Mouse (Mus musculus) MEL (cell line): Measurements from ENCODE around the gene Cflar. TPM values are rescaled to one million over a fixed set of nuclear protein-coding genes. Genes with fewer than 3 reads are reported as not detected.

ENCODE experiments used
- DNase-seq: peaks from one replicate; pipeline ENCODE4 v3.0.0; 2011; ENCODE audit warnings: low read depth, low spot score
- H3K27ac ChIP-seq: 2 replicates; pipeline ENCODE4 v1.5.1; 2012; ENCODE audit warnings: low read depth, mild to moderate bottlenecking, control low read depth, low read length, moderate library complexity; ENCODE audit not compliant: control insufficient read depth
- H3K27me3 ChIP-seq, 2 experiments: fragments of 150-350 bp in 1 of 2; sonication (generic) in 1 of 2; 2 replicates each; pipeline ENCODE4 v1.6.1; 2012; ENCODE audit warnings: low read length in 2 of 2, mild to moderate bottlenecking in 2 of 2, improper control_type of control experiment in 1 of 2, moderate library complexity in 1 of 2; ENCODE audit not compliant: insufficient read depth in 2 of 2, control insufficient read depth in 1 of 2
- H3K36me3 ChIP-seq, 2 experiments: 2 replicates each; pipeline ENCODE4 v1.6.1; 2012 to 2014; ENCODE audit warnings: low read length in 2 of 2, improper control_type of control experiment in 1 of 2, inconsistent platforms in 1 of 2, mild to moderate bottlenecking in 1 of 2; ENCODE audit not compliant: insufficient read depth in 2 of 2, control insufficient read depth in 1 of 2
- H3K4me1 ChIP-seq, 2 experiments: fragments of 150-350 bp in 1 of 2; sonication (generic) in 1 of 2; 2 replicates each; pipeline ENCODE4 v1.6.1; 2012; ENCODE audit warnings: low read length in 2 of 2, improper control_type of control experiment in 1 of 2, mild to moderate bottlenecking in 1 of 2; ENCODE audit not compliant: insufficient read depth in 2 of 2, control insufficient read depth in 1 of 2
- H3K4me3 ChIP-seq, 2 experiments: fragments of 150-350 bp in 1 of 2; sonication (generic) in 1 of 2; 2 replicates each; pipeline ENCODE4 v1.5.1; 2012; ENCODE audit warnings: low read depth in 2 of 2, low read length in 2 of 2, mild to moderate bottlenecking in 2 of 2, moderate library complexity in 2 of 2, control low read depth in 1 of 2, improper control_type of control experiment in 1 of 2; ENCODE audit not compliant: control insufficient read depth in 1 of 2, insufficient read depth in 1 of 2
- H3K79me2 ChIP-seq: 2 replicates; pipeline ENCODE4 v1.6.1; 2012; ENCODE audit warnings: mild to moderate bottlenecking, low read length, moderate library complexity; ENCODE audit not compliant: control insufficient read depth, poor library complexity, insufficient read depth
- H3K9ac ChIP-seq: 2 replicates; pipeline ENCODE4 v1.6.1; 2012; ENCODE audit warnings: low read depth, mild to moderate bottlenecking, control low read depth, low read length, moderate library complexity; ENCODE audit not compliant: control insufficient read depth, poor library complexity, severe bottlenecking
- H3K9me3 ChIP-seq: fragments of 150-350 bp; sonication (generic); replicated peaks from 2 replicates; pipeline ENCODE4 v1.6.1; 2012; ENCODE audit warnings: mild to moderate bottlenecking, low read length, improper control_type of control experiment, moderate library complexity; ENCODE audit not compliant: insufficient read depth
- CHD1 ChIP-seq: IDR thresholded peaks from 2 replicates; pipeline ENCODE4 v1.6.1; 2012; ENCODE audit warnings: low read depth, mild to moderate bottlenecking, inconsistent platforms, low read length, improper control_type of control experiment
- CHD2 ChIP-seq: IDR thresholded peaks from 2 replicates; pipeline ENCODE4 v1.6.1; 2011; ENCODE audit warnings: low read length, improper control_type of control experiment
- CTCF ChIP-seq, 3 experiments: IDR thresholded peaks in 2 of 3; conservative IDR thresholded peaks in 1 of 3; 2 replicates each; pipeline ENCODE4 v1.5.1; 2011 to 2012; ENCODE audit warnings: low read length in 3 of 3, low read depth in 2 of 3, mild to moderate bottlenecking in 2 of 3, improper control_type of control experiment in 1 of 3, inconsistent platforms in 1 of 3, mixed read lengths in 1 of 3, moderate library complexity in 1 of 3; ENCODE audit not compliant: control insufficient read depth in 1 of 3, insufficient read depth in 1 of 3, poor library complexity in 1 of 3, severe bottlenecking in 1 of 3
- E2F4 ChIP-seq: IDR thresholded peaks from 2 replicates; pipeline ENCODE4 v1.6.1; 2011; ENCODE audit warnings: low read depth, low read length, improper control_type of control experiment, borderline replicate concordance
- ELF1 ChIP-seq: IDR thresholded peaks from 2 replicates; pipeline ENCODE4 v1.6.1; 2014; ENCODE audit warnings: low read depth, mild to moderate bottlenecking, inconsistent platforms, low read length, improper control_type of control experiment, moderate library complexity
- GATA1 ChIP-seq: IDR thresholded peaks from 2 replicates; pipeline ENCODE4 v1.6.1; 2011; ENCODE audit warnings: low read depth, low read length, improper control_type of control experiment
- JUND ChIP-seq: IDR thresholded peaks from 2 replicates; pipeline ENCODE4 v1.6.1; 2011; ENCODE audit warnings: low read depth, mild to moderate bottlenecking, improper control_type of control experiment, low read length
- KAT2A ChIP-seq: conservative IDR thresholded peaks from 2 replicates; pipeline ENCODE4 v1.6.1; 2012; ENCODE audit warnings: low read depth, low read length, improper control_type of control experiment, inconsistent platforms
- MAZ ChIP-seq: IDR thresholded peaks from 2 replicates; pipeline ENCODE4 v1.6.1; 2012; ENCODE audit warnings: low read depth, mild to moderate bottlenecking, inconsistent platforms, low read length, improper control_type of control experiment
- MXI1 ChIP-seq: IDR thresholded peaks from 2 replicates; pipeline ENCODE4 v1.6.1; 2011; ENCODE audit warnings: mild to moderate bottlenecking, low read depth, low read length, improper control_type of control experiment
- NRF1 ChIP-seq: IDR thresholded peaks from 2 replicates; pipeline ENCODE4 v1.6.1; 2014; ENCODE audit warnings: low read depth, mild to moderate bottlenecking, inconsistent platforms, low read length, improper control_type of control experiment, moderate library complexity; ENCODE audit not compliant: poor library complexity, insufficient read depth, severe bottlenecking
- POLR2A ChIP-seq, 2 experiments: IDR thresholded peaks; 2 replicates each; pipeline ENCODE4 v1.6.1; 2011 to 2012; ENCODE audit warnings: low read length in 2 of 2, mild to moderate bottlenecking in 2 of 2, control low read depth in 1 of 2, improper control_type of control experiment in 1 of 2, low read depth in 1 of 2, moderate library complexity in 1 of 2; ENCODE audit not compliant: control insufficient read depth in 1 of 2, insufficient read depth in 1 of 2, poor library complexity in 1 of 2
- RAD21 ChIP-seq: IDR thresholded peaks from 2 replicates; pipeline ENCODE4 v1.6.1; 2011; ENCODE audit warnings: mild to moderate bottlenecking, low read depth, low read length, improper control_type of control experiment
- SMC3 ChIP-seq: IDR thresholded peaks from 2 replicates; pipeline ENCODE4 v1.6.1; 2011; ENCODE audit warnings: low read depth, low read length, improper control_type of control experiment
- TAL1 ChIP-seq: IDR thresholded peaks from 2 replicates; pipeline ENCODE4 v1.6.1; 2012; ENCODE audit warnings: mild to moderate bottlenecking, inconsistent platforms, low read length, moderate library complexity, mixed read lengths
- UBTF ChIP-seq: IDR thresholded peaks from 2 replicates; pipeline ENCODE4 v1.6.1; 2012; ENCODE audit warnings: low read depth, mild to moderate bottlenecking, inconsistent platforms, low read length, improper control_type of control experiment, moderate library complexity, borderline replicate concordance; ENCODE audit not compliant: insufficient read depth
- USF1 ChIP-seq: IDR thresholded peaks from 2 replicates; pipeline ENCODE4 v1.6.1; 2014; ENCODE audit warnings: low read depth, mild to moderate bottlenecking, inconsistent platforms, low read length, improper control_type of control experiment, moderate library complexity
- ZC3H11A ChIP-seq: IDR thresholded peaks from 2 replicates; pipeline ENCODE4 v1.6.1; 2012; ENCODE audit warnings: low read depth, mild to moderate bottlenecking, inconsistent platforms, low read length, improper control_type of control experiment
- ZNF384 ChIP-seq: IDR thresholded peaks from 2 replicates; pipeline ENCODE4 v1.6.1; 2012; ENCODE audit warnings: low read depth, mild to moderate bottlenecking, inconsistent platforms, low read length, improper control_type of control experiment
- polyA plus RNA-seq, 2 experiments: library from polyadenylated mRNA; stranded (reverse) in 1 of 2; unstranded in 1 of 2; fragments of >175 nt in 1 of 2; fragments of >200 nt in 1 of 2; gene quantifications; 2 replicates each; pipeline versions ENCODE4 v1.2.1 to v1.2.4; 2012; ENCODE audit warnings: low replicate concordance in 2 of 2, low read depth in 1 of 2; ENCODE audit not compliant: insufficient read length in 2 of 2, insufficient read depth in 1 of 2, missing spikeins in 1 of 2
- total RNA-seq: library from RNA; depleted of rRNA; stranded (reverse); fragments of 300-350 nt; gene quantifications from 2 replicates; pipeline ENCODE4 v1.2.3, GENCODE M21; 2012

Gene Cflar
- total and polyA plus RNA-seq, 3 experiments: 13.1 to 13.2 TPM; not detected in 1

- TF ChIP-seq CHD1: no peak
- no peak; the same call in 1 of the 2 replicates for TF ChIP-seq ELF1
- peak; percentile 86 for TF ChIP-seq TAL1
- peak; percentile 91 for TF ChIP-seq MXI1
- TF ChIP-seq POLR2A (IDR thresholded peaks at IDR 0.05; ENCODE audit: control insufficient read depth in 1 of 2, insufficient read depth in 1 of 2, low read depth in 1 of 2, low read length in 2 of 2, poor library complexity in 1 of 2): peak in 1 of 2 experiments; percentile 48; a peak in 1 of 4 replicates
- TF ChIP-seq JUND: no peak
- peak; percentile 85 for TF ChIP-seq USF1
- TF ChIP-seq NRF1: no peak
These were observed 31.9 kb downstream of the Cflar start (continued) for GRCm38 (mm10) chr1:58743252-58743651.

- H3K9me3 ChIP-seq: no peaks in the 10 kb centered on the region
- H3K9ac ChIP-seq: no peak overlapping the region
- peak overlapping the region; percentile 31; the same call in 1 of the 2 replicates for H3K27ac ChIP-seq
- no peak for DNase-seq
- peaks cover 0 to 25% of the 10 kb centered on the region in 2 experiments; a peak in 2 of 4 replicates for H3K36me3 ChIP-seq
- H3K4me1 ChIP-seq: peaks cover 9 to 25% of the 10 kb centered on the region in 2 experiments
- no peaks in the 10 kb centered on the region for H3K27me3 ChIP-seq
- H3K4me3 ChIP-seq: no peak overlapping the region
- H3K79me2 ChIP-seq: no peaks in the 10 kb centered on the region
- no peak for TF ChIP-seq ZC3H11A
- TF ChIP-seq, all 39 proteins: peak for 0
These were observed 33.3 kb downstream of the Cflar start for GRCm38 (mm10) chr1:58744645-58745044.

DNA sequence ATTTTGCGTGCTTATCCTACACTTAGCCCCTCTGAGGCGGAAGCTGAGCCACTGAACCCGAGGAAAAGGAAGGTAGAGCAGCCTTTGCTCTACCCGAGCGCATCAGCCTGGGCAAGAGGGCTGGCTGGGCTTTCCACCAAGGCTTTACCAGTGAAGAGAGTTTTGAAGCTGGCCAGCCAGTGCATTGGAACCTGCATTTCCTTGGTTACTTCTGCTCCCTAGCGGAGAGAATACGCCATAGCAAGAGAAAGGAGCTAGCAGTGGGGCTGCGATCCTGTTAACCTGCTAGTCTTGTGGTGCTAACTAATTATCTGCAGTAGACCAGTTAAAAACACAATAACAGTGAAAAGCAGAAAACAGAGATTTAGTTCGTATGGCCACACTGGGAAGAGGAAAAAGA lies 35.6 kb downstream of the Cflar start:
- Histone ChIP-seq H3K36me3 (peaks cover 0 to 21% of the 10 kb centered on the region in 2 experiments; a peak in 2 of 4 replicates), H3K4me3 (no peak overlapping the region), H3K9ac (no peak overlapping the region), H3K27me3 (no peaks in the 10 kb centered on the region), H3K79me2 (no peaks in the 10 kb centered on the region), H3K9me3 (no peaks in the 10 kb centered on the region), H3K4me1 (peaks cover 9 to 21% of the 10 kb centered on the region in 2 experiments), H3K27ac (no peak overlapping the region)
- DNase-seq: peak; percentile 74
- peak; percentile 40 to 85 (median 59) for TF ChIP-seq CTCF (IDR thresholded peaks at IDR 0.05 in 2 of 3, conservative IDR thresholded peaks at IDR 0.05 in 1 of 3; ENCODE audit: control insufficient read depth in 1 of 3, insufficient read depth in 1 of 3, low read depth in 2 of 3, low read length in 3 of 3, poor library complexity in 1 of 3, severe bottlenecking in 1 of 3)
- TF ChIP-seq KAT2A: no peak
- TF ChIP-seq SMC3: peak; percentile 79
- TF ChIP-seq ZC3H11A: peak; percentile 72
- peak; percentile 92 for TF ChIP-seq RAD21

DNA sequence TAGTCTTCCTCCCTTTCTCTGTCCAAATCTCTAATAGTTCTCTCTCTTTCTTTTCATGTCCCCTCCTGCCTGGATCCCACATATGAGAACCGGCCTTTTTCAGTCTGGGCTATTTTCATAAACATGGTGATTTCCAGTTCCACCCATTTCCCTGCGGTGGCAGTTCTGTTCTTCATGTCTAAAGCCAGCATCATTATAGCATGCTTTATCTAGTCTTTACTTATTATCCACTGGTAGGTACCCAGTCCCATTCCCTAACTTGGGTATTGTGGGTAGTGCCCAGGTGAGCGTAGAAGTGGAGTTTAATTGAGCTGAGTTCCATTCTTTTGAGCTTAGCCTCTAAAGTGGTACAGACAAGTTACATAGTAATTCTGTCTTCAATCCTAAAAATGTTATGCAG lies 48.1 kb downstream of the Cflar start:
- Histone ChIP-seq H3K9ac (no peak overlapping the region), H3K27me3 (no peaks in the 10 kb centered on the region), H3K9me3 (no peaks in the 10 kb centered on the region), H3K36me3 (no peaks in the 10 kb centered on the region), H3K79me2 (no peaks in the 10 kb centered on the region), H3K27ac (no peak overlapping the region), H3K4me3 (no peak overlapping the region), H3K4me1 (no peaks in the 10 kb centered on the region)
- DNase-seq: no peak
- no peak for TF ChIP-seq GATA1
- TF ChIP-seq ZNF384: no peak
- TF ChIP-seq CTCF (IDR thresholded peaks at IDR 0.05 in 2 of 3, conservative IDR thresholded peaks at IDR 0.05 in 1 of 3; ENCODE audit: control insufficient read depth in 1 of 3, insufficient read depth in 1 of 3, low read depth in 2 of 3, low read length in 3 of 3, poor library complexity in 1 of 3, severe bottlenecking in 1 of 3): no peak
- TF ChIP-seq E2F4: no peak
- no peak for TF ChIP-seq JUND
- TF ChIP-seq MAZ: no peak
- no peak for TF ChIP-seq UBTF
- TF ChIP-seq CHD2: no peak
